Mouse (Mus musculus) embryonic fibroblast, embryonic 13.5 days (primary cell): ENCODE results near the gene Zdhhc9. TPM values are rescaled to one million over a fixed set of nuclear protein-coding genes. Genes with fewer than 3 reads are reported as not detected.

ENCODE experiments used
- H3K27ac ChIP-seq: 2 replicates; pipeline ENCODE4 v1.5.1; 2012; ENCODE audit warnings: low read length, control low read depth, inconsistent platforms; ENCODE audit not compliant: insufficient read depth
- H3K4me1 ChIP-seq: 2 replicates; pipeline ENCODE4 v1.6.1; 2011; ENCODE audit warnings: low read length; ENCODE audit not compliant: control insufficient read depth, insufficient read depth
- H3K4me3 ChIP-seq: 2 replicates; pipeline ENCODE4 v1.5.1; 2011; ENCODE audit warnings: mild to moderate bottlenecking, control low read depth, low read length; ENCODE audit not compliant: insufficient read depth
- CTCF ChIP-seq: IDR thresholded peaks from 2 replicates; pipeline ENCODE4 v1.5.1; 2011; ENCODE audit warnings: mild to moderate bottlenecking, control low read depth, low read length, moderate library complexity, borderline replicate concordance; ENCODE audit not compliant: insufficient read depth
- POLR2A ChIP-seq: IDR thresholded peaks from 2 replicates; pipeline ENCODE4 v1.6.1; 2011; ENCODE audit warnings: low read depth, mild to moderate bottlenecking, control low read depth, low read length, moderate library complexity
- polyA plus RNA-seq: library from polyadenylated mRNA; stranded (reverse); fragments of >200 nt; gene quantifications from 2 replicates; pipeline ENCODE4 v1.2.4, GENCODE M21; 2011; ENCODE audit warnings: low read depth; ENCODE audit not compliant: missing spikeins, insufficient read length

The Zdhhc9 gene
- polyA plus RNA-seq, 1 experiment = 53.6 TPM

GRCm38 (mm10) chrX:48181844-48182243, 26.8 kb downstream of the Zdhhc9 start:
- H3K4me3 ChIP-seq = no peak overlapping the region
- TF ChIP-seq POLR2A = no peak
- TF ChIP-seq CTCF = no peak
- no peak overlapping the region for H3K27ac ChIP-seq
- H3K4me1 ChIP-seq = no peaks in the 10 kb centered on the region

GRCm38 (mm10) chrX:48170368-48170767, 38.3 kb downstream of the Zdhhc9 start:
- TF ChIP-seq CTCF (no peak), POLR2A (no peak)
- no peak overlapping the region for H3K4me3 ChIP-seq
- no peak overlapping the region for H3K27ac ChIP-seq
- H3K4me1 ChIP-seq = no peaks in the 10 kb centered on the region

DNA sequence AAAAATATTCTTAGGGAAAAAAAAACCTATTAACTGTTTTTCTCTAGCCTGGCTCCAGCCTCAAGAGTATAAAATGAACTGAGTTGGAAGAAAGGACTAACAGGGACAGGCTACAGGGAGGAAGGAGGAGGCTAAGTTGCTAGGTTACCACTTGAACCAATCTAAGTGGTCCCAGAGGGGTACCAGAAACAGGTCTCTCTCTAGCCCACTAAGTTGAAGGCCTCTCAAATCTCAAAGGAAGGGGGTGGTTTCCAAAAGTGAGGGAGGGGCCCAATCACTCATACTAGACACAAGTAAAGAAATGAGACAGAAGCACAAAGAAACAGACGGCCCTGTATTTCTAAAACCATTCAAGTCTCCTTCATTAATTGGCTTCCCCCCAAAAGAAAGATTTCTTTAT, 38.8 kb downstream of the Zdhhc9 start:
- H3K4me3 ChIP-seq = no peak overlapping the region
- no peaks in the 10 kb centered on the region for H3K4me1 ChIP-seq
- TF ChIP-seq CTCF = no peak
- no peak for TF ChIP-seq POLR2A
- H3K27ac ChIP-seq = no peak overlapping the region

GRCm38 (mm10) chrX:48158229-48158919, 50.3 kb downstream of the Zdhhc9 start:
- TF ChIP-seq POLR2A (no peak), CTCF (no peak)
- Histone ChIP-seq H3K27ac (no peak overlapping the region), H3K4me1 (no peaks in the 10 kb centered on the region), H3K4me3 (no peak overlapping the region)

DNA sequence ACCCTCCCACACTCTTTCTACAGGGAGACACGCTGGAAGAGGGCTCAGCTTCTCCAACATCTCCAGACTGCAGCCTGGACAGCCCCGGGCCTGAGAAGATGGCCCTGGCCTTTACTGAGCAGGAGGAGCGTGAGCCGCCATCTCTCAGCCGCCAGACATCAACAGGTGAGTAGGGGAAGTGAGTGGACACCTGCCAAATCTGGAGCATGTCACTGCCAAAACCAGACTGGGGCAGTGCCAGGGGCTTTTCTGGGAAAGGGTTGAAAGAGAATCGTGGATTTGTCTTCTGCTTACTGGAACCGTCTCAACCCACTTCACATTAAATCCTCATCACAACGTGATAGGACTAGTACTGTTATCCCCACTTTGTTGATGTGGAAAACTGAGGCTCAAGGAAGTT, 51.3 kb downstream of the Zdhhc9 start:
- Histone ChIP-seq H3K27ac (no peak overlapping the region), H3K4me3 (no peak overlapping the region), H3K4me1 (no peaks in the 10 kb centered on the region)
- no peak for TF ChIP-seq POLR2A
- TF ChIP-seq CTCF = no peak

GRCm38 (mm10) chrX:48155489-48155888, 53.2 kb downstream of the Zdhhc9 start:
- H3K27ac ChIP-seq = no peak overlapping the region
- H3K4me1 ChIP-seq = no peaks in the 10 kb centered on the region
- TF ChIP-seq POLR2A (no peak), CTCF (no peak)
- no peak overlapping the region for H3K4me3 ChIP-seq

DNA sequence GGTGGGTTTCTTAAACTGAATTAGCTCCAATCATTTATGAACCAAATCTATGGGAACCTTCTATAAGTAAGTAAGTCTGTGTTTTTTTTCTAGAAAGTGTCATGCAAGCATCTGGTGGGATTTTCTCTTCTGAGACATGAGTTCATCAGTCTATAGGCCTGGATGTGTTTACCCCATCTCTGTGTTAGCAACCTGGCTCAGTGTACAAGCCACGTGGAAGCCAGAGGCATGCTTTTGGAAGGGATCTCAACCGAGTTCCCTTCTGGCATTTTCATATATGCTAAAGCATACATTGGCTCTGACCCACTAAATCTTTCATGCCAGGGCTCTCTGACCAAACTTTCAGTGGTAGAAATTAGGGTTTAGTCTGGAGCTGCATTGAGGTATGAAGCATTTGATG, 54.7 kb downstream of the Zdhhc9 start:
- no peaks in the 10 kb centered on the region for H3K4me1 ChIP-seq
- no peak overlapping the region for H3K4me3 ChIP-seq
- no peak for TF ChIP-seq POLR2A
- TF ChIP-seq CTCF = no peak
- H3K27ac ChIP-seq = no peak overlapping the region

- TF ChIP-seq POLR2A (no peak), CTCF (no peak)
- no peak overlapping the region for H3K27ac ChIP-seq
- H3K4me1 ChIP-seq = no peaks in the 10 kb centered on the region
- H3K4me3 ChIP-seq = no peak overlapping the region
These were observed 55.3 kb downstream of the Zdhhc9 start for GRCm38 (mm10) chrX:48153414-48153813.

- Histone ChIP-seq H3K4me3 (no peak overlapping the region), H3K4me1 (no peaks in the 10 kb centered on the region), H3K27ac (no peak overlapping the region)
- TF ChIP-seq CTCF (no peak), POLR2A (no peak)
These were observed 56.6 kb downstream of the Zdhhc9 start for GRCm38 (mm10) chrX:48152106-48152505.

- TF ChIP-seq POLR2A (no peak), CTCF (no peak)
- Histone ChIP-seq H3K4me1 (no peaks in the 10 kb centered on the region), H3K4me3 (no peak overlapping the region), H3K27ac (no peak overlapping the region)
These were observed 60.9 kb downstream of the Zdhhc9 start for GRCm38 (mm10) chrX:48147741-48148186.
